Mouse (Mus musculus) ES-Bruce4 (cell line): ENCODE data around the gene Sorcs2.

Experiments used
- CTCF ChIP-seq: IDR thresholded peaks from one replicate; pipeline ENCODE4 v1.8.1; 2011; ENCODE audit warnings: low read depth, low read length
- POLR2A ChIP-seq: IDR thresholded peaks from one replicate; pipeline ENCODE4 v1.8.1; 2011; ENCODE audit warnings: low read length; ENCODE audit not compliant: insufficient read depth

DNA sequence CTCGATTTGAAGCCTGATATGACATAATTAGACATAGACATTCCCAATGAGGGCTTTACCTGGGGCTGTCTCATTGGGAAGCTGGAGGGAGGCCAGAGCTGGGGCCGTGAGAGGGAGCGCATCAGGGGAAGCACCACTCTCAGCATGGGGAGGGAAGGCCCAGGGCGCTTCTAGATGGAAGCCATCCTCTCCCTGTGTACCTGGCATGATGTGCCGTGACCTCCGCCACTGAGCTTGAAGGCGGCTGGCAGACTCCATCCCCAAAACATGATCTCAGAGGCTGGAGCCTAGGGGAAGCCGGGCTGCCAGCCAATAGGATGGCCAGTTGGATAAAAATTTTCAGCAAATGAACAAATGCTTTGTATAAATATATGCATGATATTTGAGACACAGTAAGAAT, 301.9 kb downstream of the Sorcs2 start:
- TF ChIP-seq CTCF (no peak), POLR2A (no peak)
